ENCODE assay signal across 10 mouse cellular contexts in genomic region chr8:94870003-94870402, GRCm38 (mm10). TPM values are rescaled to one million over a fixed set of nuclear protein-coding genes. Genes with fewer than 3 reads are reported as not detected.
DNase-seq lines count a peak whose midpoint lies in the region; ATAC-seq lines count a peak whose summit lies in the region.
"Had no signal": no experiment of that assay in that cellular context is flagged by ENCODE, and none has a peak within 500 bp of the region (broad histone marks: within the 10 kb centered on the region; RNA-seq: fewer than 3 reads in every experiment).

No protein-coding gene starts in this region.

- H3K27ac ChIP-seq in heart, embryonic 14.5 days (replicated peaks in 1 of 2; ENCODE audit: control insufficient read depth in 1 of 2, insufficient read depth in 1 of 2, low read depth in 2 of 2, low read length in 2 of 2), result 0 out of 4 replicates have a peak overlapping the region, but pooled peaks of 1 of the 2 experiments have one; percentile 17
- H3K27ac ChIP-seq in embryonic facial prominence, embryonic 14.5 days (replicated peaks; ENCODE audit: low read depth, low read length), result no peak overlapping the region
- peak overlapping the region; percentile 81 for H3K27ac ChIP-seq in hindbrain, embryonic 13.5 days
- H3K27ac ChIP-seq in midbrain, embryonic 14.5 days (replicated peaks; ENCODE audit: low read depth, low read length), result peak overlapping the region; percentile 74
- H3K27ac ChIP-seq: macrophage had no signal

- H3K9ac ChIP-seq in heart, embryonic 14.5 days (ENCODE audit: low read length), result peak overlapping the region; percentile 57
- peak overlapping the region; percentile 66 for H3K9ac ChIP-seq in embryonic facial prominence, embryonic 14.5 days (ENCODE audit: low read depth, low read length)
- peak overlapping the region; percentile 82 for H3K9ac ChIP-seq in hindbrain, embryonic 13.5 days
- H3K9ac ChIP-seq in midbrain, embryonic 14.5 days (replicated peaks; ENCODE audit: low read length), result peak overlapping the region; percentile 81

- ATAC-seq in heart, embryonic 14.5 days (ENCODE audit: insufficient number of reproducible peaks, insufficient read depth, low FRiP score, low read depth), result no peak
- ATAC-seq in embryonic facial prominence, embryonic 14.5 days (ENCODE audit: low read depth), result no peak
- ATAC-seq in hindbrain, embryonic 13.5 days (ENCODE audit: low FRiP score), result no peak
- no peak for ATAC-seq in midbrain, embryonic 14.5 days (ENCODE audit: low FRiP score, low TSS enrichment)

- H3K36me3 ChIP-seq in heart, embryonic 14.5 days (ENCODE audit: control insufficient read depth, insufficient read depth, low read length), result peaks cover 34% of the 10 kb centered on the region
- peaks cover 20% of the 10 kb centered on the region for H3K36me3 ChIP-seq in embryonic facial prominence, embryonic 14.5 days (ENCODE audit: control insufficient read depth, insufficient read depth, low read length)
- H3K36me3 ChIP-seq in hindbrain, embryonic 13.5 days, result peaks cover 31% of the 10 kb centered on the region
- H3K36me3 ChIP-seq in midbrain, embryonic 14.5 days (ENCODE audit: control insufficient read depth, insufficient read depth, low read length), result peaks cover 22% of the 10 kb centered on the region

- no peaks in the 10 kb centered on the region for H3K9me3 ChIP-seq in heart, embryonic 14.5 days (ENCODE audit: control insufficient read depth, low read length)
- H3K9me3 ChIP-seq in embryonic facial prominence, embryonic 14.5 days (ENCODE audit: control insufficient read depth, low read length), result no peaks in the 10 kb centered on the region
- no peaks in the 10 kb centered on the region for H3K9me3 ChIP-seq in hindbrain, embryonic 13.5 days
- H3K9me3 ChIP-seq in midbrain, embryonic 14.5 days (ENCODE audit: control insufficient read depth, low read length), result no peaks in the 10 kb centered on the region

- no peak for DNase-seq in heart, postnatal 10 days
- DNase-seq in embryonic facial prominence, embryonic 14.5 days (ENCODE audit: low spot score), result no peak
- DNase-seq in midbrain, embryonic 14.5 days, result no peak
- DNase-seq in adrenal gland, postnatal 36 days, result no peak
- no peak for DNase-seq in layer of hippocampus, postnatal 36 days
- DNase-seq in embryo, embryonic 10 days (ENCODE audit: low spot score), result no peak
- DNase-seq: adrenal gland, postnatal 25 days had no signal

- WGBS in heart, embryonic 14.5 days, result 48% methylated on average over 4 of the region's 4 CpGs
- WGBS in embryonic facial prominence, embryonic 14.5 days, result 22% methylated on average over 4 of the region's 4 CpGs
- WGBS in hindbrain, embryonic 13.5 days, result 10% methylated on average over 4 of the region's 4 CpGs
- 9% methylated on average over 4 of the region's 4 CpGs for WGBS in midbrain, embryonic 14.5 days

- peak overlapping the region; percentile 71 for H3K4me2 ChIP-seq in heart, embryonic 14.5 days (ENCODE audit: low read length)
- H3K4me2 ChIP-seq in embryonic facial prominence, embryonic 14.5 days (ENCODE audit: low read depth, low read length), result peak overlapping the region; percentile 85
- H3K4me2 ChIP-seq in hindbrain, embryonic 13.5 days, result peak overlapping the region; percentile 86
- peak overlapping the region; percentile 84 for H3K4me2 ChIP-seq in midbrain, embryonic 14.5 days (ENCODE audit: low read length)

- H3K27me3 ChIP-seq in heart, embryonic 14.5 days (ENCODE audit: control insufficient read depth, insufficient read depth, low read length), result no peaks in the 10 kb centered on the region
- peaks cover 1% of the 10 kb centered on the region; the same call in 1 of the 2 replicates for H3K27me3 ChIP-seq in embryonic facial prominence, embryonic 14.5 days (replicated peaks; ENCODE audit: control insufficient read depth, insufficient read depth, low read length)
- H3K27me3 ChIP-seq in hindbrain, embryonic 13.5 days, result peaks cover 17% of the 10 kb centered on the region
- peaks cover 9% of the 10 kb centered on the region for H3K27me3 ChIP-seq in midbrain, embryonic 14.5 days (ENCODE audit: control insufficient read depth, insufficient read depth, low read length)

- H3K4me1 ChIP-seq in heart, embryonic 14.5 days (ENCODE audit: control insufficient read depth in 2 of 2, insufficient read depth in 2 of 2, low read length in 2 of 2), result peaks cover 35 to 54% of the 10 kb centered on the region in 2 experiments
- peaks cover 24% of the 10 kb centered on the region for H3K4me1 ChIP-seq in embryonic facial prominence, embryonic 14.5 days (ENCODE audit: control insufficient read depth, insufficient read depth, low read length)
- peaks cover 68% of the 10 kb centered on the region for H3K4me1 ChIP-seq in hindbrain, embryonic 13.5 days (replicated peaks)
- H3K4me1 ChIP-seq in midbrain, embryonic 14.5 days (ENCODE audit: control insufficient read depth, insufficient read depth, low read length), result peaks cover 36% of the 10 kb centered on the region

- intact Hi-C loops in heart, postnatal 10 days (cut with DNase I), result no loop called here

- H3K4me3 ChIP-seq in heart, embryonic 14.5 days (ENCODE audit: control insufficient read depth in 1 of 2, insufficient read depth in 1 of 2, low read depth in 1 of 2, low read length in 2 of 2), result peak overlapping the region in 1 of 2 experiments; percentile 42; a peak in 1 of 4 replicates
- H3K4me3 ChIP-seq in embryonic facial prominence, embryonic 14.5 days (ENCODE audit: low read depth, low read length), result peak overlapping the region; percentile 54
- peak overlapping the region; percentile 61 for H3K4me3 ChIP-seq in hindbrain, embryonic 13.5 days
- peak overlapping the region; percentile 68 for H3K4me3 ChIP-seq in midbrain, embryonic 14.5 days (replicated peaks; ENCODE audit: low read depth, low read length)

RNA-seq across cellular contexts. Expression of gene Dok4, which starts 6.1 kb away (rescaled TPM):
- polyA plus RNA-seq in heart, embryonic 14.5 days (2014; fragmentation: Nextera tagmentation; extraction: Ambion mirVana), result 27.8 and 28.2 TPM in 2 replicates
- 10 to 100 TPM; 34.2 to 44.2 TPM for total RNA-seq in heart, postnatal 10 days (2021)
- 30.6 and 31.6 TPM in 2 replicates for polyA plus RNA-seq in embryonic facial prominence, embryonic 14.5 days (2014; fragmentation: Nextera tagmentation; extraction: Ambion mirVana)
- polyA plus RNA-seq in hindbrain, embryonic 13.5 days (2015; fragmentation: Nextera tagmentation; extraction: Ambion mirVana), result 58.0 and 59.0 TPM in 2 replicates
- 65.0 and 77.9 TPM in 2 replicates for polyA plus RNA-seq in midbrain, embryonic 14.5 days (2014; fragmentation: Nextera tagmentation; extraction: Ambion mirVana)
- 10 to 100 TPM; 10.5 to 10.9 TPM for total RNA-seq in adrenal gland, postnatal 36 days (2021)
- 10 to 100 TPM; 27.4 to 27.6 TPM for total RNA-seq in layer of hippocampus, postnatal 36 days (2021)

RNA-seq across cellular contexts. Expression of gene Polr2c, which starts 12.8 kb away (rescaled TPM):
- polyA plus RNA-seq in heart, embryonic 14.5 days (2014; fragmentation: Nextera tagmentation; extraction: Ambion mirVana), result 126 and 129 TPM in 2 replicates
- total RNA-seq in heart, postnatal 10 days (2021), result 10 to 100 TPM; 61.5 to 63.6 TPM
- polyA plus RNA-seq in embryonic facial prominence, embryonic 14.5 days (2014; fragmentation: Nextera tagmentation; extraction: Ambion mirVana), result 121 and 129 TPM in 2 replicates
- polyA plus RNA-seq in hindbrain, embryonic 13.5 days (2015; fragmentation: Nextera tagmentation; extraction: Ambion mirVana), result 119 and 136 TPM in 2 replicates
- polyA plus RNA-seq in midbrain, embryonic 14.5 days (2014; fragmentation: Nextera tagmentation; extraction: Ambion mirVana), result 117 and 127 TPM in 2 replicates
- 10 to 100 TPM; 65.7 to 70.6 TPM for total RNA-seq in adrenal gland, postnatal 36 days (2021)
- total RNA-seq in layer of hippocampus, postnatal 36 days (2021), result 10 to 100 TPM; 62.4 to 71.5 TPM

RNA-seq across cellular contexts. Expression of gene Ciapin1, which starts 31.8 kb away (rescaled TPM):
- 72.7 and 80.2 TPM in 2 replicates for polyA plus RNA-seq in heart, embryonic 14.5 days (2014; fragmentation: Nextera tagmentation; extraction: Ambion mirVana)
- 10 to 100 TPM; 74.8 to 87.7 TPM for total RNA-seq in heart, postnatal 10 days (2021)
- polyA plus RNA-seq in embryonic facial prominence, embryonic 14.5 days (2014; fragmentation: Nextera tagmentation; extraction: Ambion mirVana), result 72.2 and 79.5 TPM in 2 replicates
- polyA plus RNA-seq in hindbrain, embryonic 13.5 days (2015; fragmentation: Nextera tagmentation; extraction: Ambion mirVana), result 197 and 202 TPM in 2 replicates
- polyA plus RNA-seq in midbrain, embryonic 14.5 days (2014; fragmentation: Nextera tagmentation; extraction: Ambion mirVana), result 166 and 200 TPM in 2 replicates
- total RNA-seq in adrenal gland, postnatal 36 days (2021), result 100 to 1,000 TPM in 1 of 2 experiments, 10 to 100 TPM in 1; 70.2 to 106 TPM
- total RNA-seq in layer of hippocampus, postnatal 36 days (2021), result 10 to 100 TPM; 71.9 to 73.9 TPM

RNA-seq across cellular contexts. Expression of gene Coq9, which starts 31.9 kb away (rescaled TPM):
- 175 and 181 TPM in 2 replicates for polyA plus RNA-seq in heart, embryonic 14.5 days (2014; fragmentation: Nextera tagmentation; extraction: Ambion mirVana)
- total RNA-seq in heart, postnatal 10 days (2021), result 100 to 1,000 TPM; 332 to 338 TPM
- 73.8 and 77.9 TPM in 2 replicates for polyA plus RNA-seq in embryonic facial prominence, embryonic 14.5 days (2014; fragmentation: Nextera tagmentation; extraction: Ambion mirVana)
- 55.4 and 59.1 TPM in 2 replicates for polyA plus RNA-seq in hindbrain, embryonic 13.5 days (2015; fragmentation: Nextera tagmentation; extraction: Ambion mirVana)
- 54.9 and 56.0 TPM in 2 replicates for polyA plus RNA-seq in midbrain, embryonic 14.5 days (2014; fragmentation: Nextera tagmentation; extraction: Ambion mirVana)
- 100 to 1,000 TPM; 152 to 219 TPM for total RNA-seq in adrenal gland, postnatal 36 days (2021)
- total RNA-seq in layer of hippocampus, postnatal 36 days (2021), result 10 to 100 TPM; 84.8 to 86.5 TPM

RNA-seq across cellular contexts. Expression of gene Ccdc102a, which starts 47.9 kb away (rescaled TPM):
- 20.8 and 25.8 TPM in 2 replicates for polyA plus RNA-seq in heart, embryonic 14.5 days (2014; fragmentation: Nextera tagmentation; extraction: Ambion mirVana)
- total RNA-seq in heart, postnatal 10 days (2021), result 10 to 100 TPM; 15.3 to 16.0 TPM
- polyA plus RNA-seq in embryonic facial prominence, embryonic 14.5 days (2014; fragmentation: Nextera tagmentation; extraction: Ambion mirVana), result 38.5 and 49.5 TPM in 2 replicates
- polyA plus RNA-seq in hindbrain, embryonic 13.5 days (2015; fragmentation: Nextera tagmentation; extraction: Ambion mirVana), result 6.3 and 7.8 TPM in 2 replicates
- 3.6 and 5.2 TPM in 2 replicates for polyA plus RNA-seq in midbrain, embryonic 14.5 days (2014; fragmentation: Nextera tagmentation; extraction: Ambion mirVana)
- 1 to 10 TPM; 7.6 to 8.6 TPM for total RNA-seq in adrenal gland, postnatal 36 days (2021)
- 1 to 10 TPM; 1.1 to 2.1 TPM for total RNA-seq in layer of hippocampus, postnatal 36 days (2021)
